Mouse (Mus musculus) Patski (cell line): ENCODE data around the gene Vmn2r101. TPM values are rescaled to one million over a fixed set of nuclear protein-coding genes. Genes with fewer than 3 reads are reported as not detected.

Experiments
- ATAC-seq: fragments of 100-300 bp; one replicate; pipeline ENCODE4 v1.8.0; 2021
- CTCF ChIA-PET: fragments of 350-600 bp; sonication (Branson Sonifier 250); formaldehyde crosslinking; loops from one replicate; lab custom pipeline; 2022; ENCODE audit warnings: inconsistent platforms; lab: Charles Lee
- POLR2A ChIA-PET: fragments of 350-600 bp; sonication (Branson Sonifier 250); formaldehyde crosslinking; loops from one replicate; lab custom pipeline; 2022; ENCODE audit warnings: antibody characterized with exemption, inconsistent platforms; lab: Charles Lee
- DNase-seq: peaks from one replicate; pipeline ENCODE4 v3.0.0-alpha.2; 2011; ENCODE audit warnings: low read depth, low spot score
- H3K27me3 ChIP-seq: fragments of 371-371 bp; one replicate; pipeline ENCODE4 v1.5.1; 2021
- CTCF ChIP-seq: fragments of 100-300 bp; IDR thresholded peaks from one replicate; pipeline ENCODE4 v1.5.1; 2021
- in situ Hi-C: fragments of 300-500 bp; cut with MboI; formaldehyde crosslinking; loops from 3 replicates; pipeline ENCODE4 v1.11.1; 2018; ENCODE audit warnings: low pct_unique_long_range_greater_than_20kb, mixed read lengths
- polyA plus RNA-seq: library from polyadenylated mRNA; unstranded; gene quantifications from one replicate; pipeline ENCODE4 v1.2.3, GENCODE M21; 2021

Gene Vmn2r101
- polyA plus RNA-seq = not detected

DNA sequence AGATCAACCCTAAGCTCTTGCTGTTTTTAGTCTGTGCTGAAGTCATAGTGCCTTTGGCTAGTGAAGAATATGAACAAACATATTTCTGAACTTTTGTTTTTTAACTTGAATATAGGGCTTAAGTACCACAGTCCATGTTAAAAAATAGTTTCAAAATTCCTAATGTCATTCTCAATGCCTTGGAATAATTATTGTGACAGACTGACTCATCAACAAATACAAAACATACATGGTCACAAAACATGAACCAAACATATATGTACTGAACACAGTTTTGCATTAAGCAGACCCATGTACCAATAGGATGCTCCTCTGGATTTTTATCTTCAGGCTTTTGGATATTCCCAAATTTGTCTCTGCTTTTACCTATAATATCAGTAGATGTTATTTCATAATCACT, at the start of gene Vmn2r101:
Gene Vmn2r101 (plus strand): TSS at position 301 of the 400 bp plus-strand sequence.
- no peak for ATAC-seq

DNA sequence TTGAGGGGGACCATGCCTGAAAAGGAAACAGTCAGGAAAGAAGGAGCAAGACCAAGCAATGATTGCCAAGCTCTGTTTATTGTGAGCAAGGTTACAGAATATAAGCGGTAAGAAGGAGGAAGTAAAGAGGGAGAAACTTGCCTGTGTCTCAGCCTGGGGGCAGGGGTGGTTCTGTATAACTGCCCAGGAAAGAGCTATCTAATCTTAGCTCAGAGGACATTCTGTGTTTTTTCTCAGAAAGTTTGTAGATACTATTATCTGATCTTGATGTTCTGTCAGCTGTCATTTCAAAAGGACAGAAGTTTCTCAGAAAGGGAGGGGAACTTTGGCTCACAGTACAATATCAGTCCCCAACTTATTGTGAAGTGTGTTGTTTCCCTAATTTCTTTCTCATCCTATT, 52.3 kb downstream of the Vmn2r101 start:
- TF ChIP-seq CTCF = no peak
- no peaks in the 10 kb centered on the region for H3K27me3 ChIP-seq
- POLR2A ChIA-PET = no interaction called here
- ATAC-seq = no peak
- in situ Hi-C loops = no loop called here
- CTCF ChIA-PET = no interaction called here
- no peak for DNase-seq

More for the DNA sequence above, at the start of gene Vmn2r101:
- ChIA-PET POLR2A (no interaction called here), CTCF (no interaction called here)
- no peaks in the 10 kb centered on the region for H3K27me3 ChIP-seq
- no peak for TF ChIP-seq CTCF
- in situ Hi-C loops = no loop called here
- no peak for DNase-seq

DNA sequence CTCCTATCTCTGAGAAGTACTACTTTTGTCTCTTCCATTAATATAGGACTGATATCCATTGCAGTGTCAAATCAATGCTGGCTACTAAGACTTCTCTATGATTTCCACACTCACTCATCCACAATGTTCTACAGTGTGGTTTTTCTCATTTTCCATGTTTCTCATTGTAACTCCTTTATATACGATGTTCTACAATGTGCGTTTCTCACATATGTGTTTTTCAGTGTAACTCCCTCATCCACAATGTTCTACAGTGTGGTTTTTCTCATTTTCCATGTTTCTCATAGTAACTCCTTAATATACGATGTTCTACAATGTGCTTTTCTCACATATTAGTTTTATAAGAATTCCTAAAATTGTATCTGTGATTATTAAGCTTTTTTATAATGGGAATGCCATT, 81.4 kb downstream of the Vmn2r101 start:
- ChIA-PET CTCF (no interaction called here), POLR2A (no interaction called here)
- peak; percentile 96 for ATAC-seq
- in situ Hi-C loops = loop anchor here (5.0 kb wide), 1 partner anchor 114 kb away; the partner anchor contains the start of gene Vmn2r103
- DNase-seq = peak; percentile 7
- no peak for TF ChIP-seq CTCF
- H3K27me3 ChIP-seq = no peaks in the 10 kb centered on the region

DNA sequence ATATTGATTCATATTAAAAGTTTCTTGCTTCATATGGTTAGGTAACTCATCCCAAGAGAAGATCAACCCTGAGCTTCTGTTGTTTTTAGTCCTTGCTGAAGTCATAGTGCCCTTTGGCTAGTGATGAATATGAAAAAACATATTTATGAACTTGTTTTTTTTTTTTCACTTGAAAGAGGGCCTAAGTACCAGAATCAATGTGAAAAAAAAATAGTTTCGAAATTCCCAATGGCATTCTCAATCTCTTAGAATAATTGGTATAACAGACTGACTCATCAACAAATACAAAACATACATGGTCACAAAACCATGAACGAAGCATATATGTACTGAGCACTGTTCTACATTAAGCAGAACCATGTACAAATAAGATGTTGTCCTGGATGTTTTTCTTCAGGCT, 83.0 kb downstream of the Vmn2r101 start, which contains the start of gene Vmn2r102:
Gene Vmn2r102 (plus strand): TSS at position 301 of the 400 bp plus-strand sequence.
- DNase-seq (no peak), ATAC-seq (no peak)
- ChIA-PET POLR2A (no interaction called here), CTCF (no interaction called here)
- no peaks in the 10 kb centered on the region for H3K27me3 ChIP-seq
- TF ChIP-seq CTCF = no peak
- in situ Hi-C loops = no loop called here

Other genes starting within 250 kb of the Vmn2r101 start
- not detected for gene Vmn2r99, start 215.3 kb upstream of the Vmn2r101 start, polyA plus RNA-seq
- gene Vmn2r100, start 72.5 kb upstream of the Vmn2r101 start, polyA plus RNA-seq = not detected
- not detected for gene Vmn2r102, start 83.1 kb downstream of the Vmn2r101 start, polyA plus RNA-seq
- gene Vmn2r103, start 196.1 kb downstream of the Vmn2r101 start, polyA plus RNA-seq = not detected